Mouse (Mus musculus): ENCODE results near the gene Col6a3.

Col6a3 gene

DNA sequence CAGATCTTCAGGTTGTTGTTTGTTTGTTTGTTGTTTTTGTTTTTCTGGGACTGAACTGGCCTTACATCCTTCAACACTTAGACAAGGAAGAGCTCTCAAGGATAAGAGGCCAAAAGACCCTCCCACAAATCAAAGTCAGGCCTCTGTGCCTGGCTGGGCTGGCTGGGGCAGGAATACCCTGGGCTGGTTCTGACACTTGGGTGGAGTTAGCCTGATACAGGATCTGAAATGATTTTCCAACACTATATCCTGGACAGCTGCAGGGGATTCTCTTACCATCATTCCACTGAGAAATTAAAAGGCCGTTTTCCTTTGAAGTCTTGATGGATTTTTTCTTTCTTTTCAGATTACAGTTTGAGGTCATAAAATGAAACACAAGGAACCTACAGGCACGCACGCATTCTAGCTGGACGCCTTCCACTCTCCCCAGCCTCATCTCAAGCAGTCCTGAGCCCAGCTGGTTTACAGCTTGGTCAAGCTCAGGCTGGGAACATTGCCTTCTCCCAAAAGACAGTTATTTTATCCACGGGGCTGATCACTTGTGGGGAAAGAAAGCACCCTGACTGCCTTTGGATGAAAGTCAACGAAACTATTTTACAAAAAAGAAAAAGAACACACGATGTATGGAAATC is 123.0 kb downstream of the Col6a3 start:
- no peak for DNase-seq

DNA sequence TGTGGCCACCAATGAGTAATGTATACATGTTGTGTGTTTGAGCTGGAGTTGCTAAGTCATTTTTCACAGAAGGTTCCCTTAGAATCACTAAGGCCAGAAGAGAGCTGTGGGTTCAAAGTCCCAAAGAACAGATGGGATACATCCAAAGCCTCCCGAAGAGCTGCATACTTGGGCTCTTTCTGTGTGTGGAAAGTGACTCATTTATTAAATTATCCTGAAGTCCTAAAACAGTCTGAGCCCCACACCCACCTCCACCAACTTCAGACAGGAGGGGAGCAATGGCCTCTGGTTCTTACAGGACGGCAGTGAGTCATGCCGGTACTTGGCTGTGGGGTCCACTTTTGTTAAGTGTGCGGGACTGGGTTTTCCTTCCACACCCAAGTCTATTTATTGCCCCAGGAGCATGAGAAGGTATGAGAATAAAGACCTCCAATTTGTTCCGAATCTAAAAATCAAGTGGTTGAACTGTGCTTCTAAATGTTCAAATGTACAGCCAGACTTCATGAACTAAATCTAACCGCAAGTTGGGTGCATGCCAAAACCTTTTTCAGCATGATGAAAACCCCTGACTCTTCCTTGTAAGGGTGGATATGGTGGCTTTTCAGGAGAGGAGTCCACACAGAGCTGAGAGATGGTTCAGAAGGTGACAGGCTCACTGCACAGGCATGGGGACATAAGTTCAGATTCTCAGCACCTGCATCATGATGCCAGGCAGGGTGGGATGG is 124.8 kb downstream of the Col6a3 start:
- DNase-seq = no peak

- no peak for DNase-seq
Measured at GRCm38 (mm10) chr1:90716258-90716657, 127.5 kb downstream of the Col6a3 start.

Data from thymus, postnatal 4 days (tissue).